Mouse (Mus musculus) MEL (cell line): ENCODE data around the gene Fam102b.

Experiments used
- CTCF ChIP-seq, 3 experiments: IDR thresholded peaks in 2 of 3; conservative IDR thresholded peaks in 1 of 3; 2 replicates each; pipeline ENCODE4 v1.5.1; 2011 to 2012; ENCODE audit warnings: low read length in 3 of 3, low read depth in 2 of 3, mild to moderate bottlenecking in 2 of 3, improper control_type of control experiment in 1 of 3, inconsistent platforms in 1 of 3, mixed read lengths in 1 of 3, moderate library complexity in 1 of 3; ENCODE audit not compliant: control insufficient read depth in 1 of 3, insufficient read depth in 1 of 3, poor library complexity in 1 of 3, severe bottlenecking in 1 of 3
- ETS1 ChIP-seq: IDR thresholded peaks from 2 replicates; pipeline ENCODE4 v1.6.1; 2012; ENCODE audit warnings: low read depth, mild to moderate bottlenecking, inconsistent platforms, low read length, improper control_type of control experiment, moderate library complexity
- NRF1 ChIP-seq: IDR thresholded peaks from 2 replicates; pipeline ENCODE4 v1.6.1; 2014; ENCODE audit warnings: low read depth, mild to moderate bottlenecking, inconsistent platforms, low read length, improper control_type of control experiment, moderate library complexity; ENCODE audit not compliant: poor library complexity, insufficient read depth, severe bottlenecking
- POLR2A ChIP-seq, 2 experiments: IDR thresholded peaks; 2 replicates each; pipeline ENCODE4 v1.6.1; 2011 to 2012; ENCODE audit warnings: low read length in 2 of 2, mild to moderate bottlenecking in 2 of 2, control low read depth in 1 of 2, improper control_type of control experiment in 1 of 2, low read depth in 1 of 2, moderate library complexity in 1 of 2; ENCODE audit not compliant: control insufficient read depth in 1 of 2, insufficient read depth in 1 of 2, poor library complexity in 1 of 2
- TBP ChIP-seq: IDR thresholded peaks from 2 replicates; pipeline ENCODE4 v1.8.0; 2011; ENCODE audit warnings: low read depth, low read length, improper control_type of control experiment
- USF1 ChIP-seq: IDR thresholded peaks from 2 replicates; pipeline ENCODE4 v1.6.1; 2014; ENCODE audit warnings: low read depth, mild to moderate bottlenecking, inconsistent platforms, low read length, improper control_type of control experiment, moderate library complexity

GRCm38 (mm10) chr3:108940001-108940633 lies 87.3 kb downstream of the Fam102b start, which contains the start of gene Gm9857:
- TF ChIP-seq USF1: no peak
- TF ChIP-seq POLR2A (IDR thresholded peaks at IDR 0.05; ENCODE audit: control insufficient read depth in 1 of 2, insufficient read depth in 1 of 2, low read depth in 1 of 2, low read length in 2 of 2, poor library complexity in 1 of 2): no peak
- no peak for TF ChIP-seq CTCF (IDR thresholded peaks at IDR 0.05 in 2 of 3, conservative IDR thresholded peaks at IDR 0.05 in 1 of 3; ENCODE audit: control insufficient read depth in 1 of 3, insufficient read depth in 1 of 3, low read depth in 2 of 3, low read length in 3 of 3, poor library complexity in 1 of 3, severe bottlenecking in 1 of 3)
- no peak for TF ChIP-seq TBP
- no peak for TF ChIP-seq NRF1
- no peak for TF ChIP-seq ETS1
